Mouse (Mus musculus): ENCODE measurements at regions not wholly inside any gene's neighbourhood (a gene's known extent, or its start where the extent isn't known, plus 50 kb on each side); places are given as distances from the start of the nearest gene placed in this dataset.

- no peak for ATAC-seq (ENCODE audit: poor library complexity, severe bottlenecking)
These were observed 134.0 kb downstream of the Fam43a start for GRCm38 (mm10) chr16:30733478-30733877.

GRCm38 (mm10) chr16:30735360-30735759 lies 135.8 kb downstream of the Fam43a start:
- no peak for ATAC-seq (ENCODE audit: poor library complexity, severe bottlenecking)

GRCm38 (mm10) chr16:30735969-30736368 lies 136.4 kb downstream of the Fam43a start:
- ATAC-seq (ENCODE audit: poor library complexity, severe bottlenecking) = no peak

GRCm38 (mm10) chr16:30736662-30737326 lies 137.3 kb downstream of the Fam43a start:
- ATAC-seq (ENCODE audit: poor library complexity, severe bottlenecking) = no peak

GRCm38 (mm10) chr16:30737524-30737923 lies 138.0 kb downstream of the Fam43a start:
- no peak for ATAC-seq (ENCODE audit: poor library complexity, severe bottlenecking)

GRCm38 (mm10) chr16:30739651-30740050 lies 140.1 kb downstream of the Fam43a start:
- ATAC-seq (ENCODE audit: poor library complexity, severe bottlenecking) = no peak

- no peak for ATAC-seq (ENCODE audit: poor library complexity, severe bottlenecking)
These were observed 141.7 kb downstream of the Fam43a start for GRCm38 (mm10) chr16:30741192-30741591.

- no peak for ATAC-seq (ENCODE audit: poor library complexity, severe bottlenecking)
These were observed 143.0 kb downstream of the Fam43a start for GRCm38 (mm10) chr16:30742474-30742873.

GRCm38 (mm10) chr16:30743566-30743965 lies 144.0 kb downstream of the Fam43a start:
- ATAC-seq (ENCODE audit: poor library complexity, severe bottlenecking) = no peak

- ATAC-seq (ENCODE audit: poor library complexity, severe bottlenecking) = no peak
These were observed 144.7 kb downstream of the Fam43a start for GRCm38 (mm10) chr16:30744237-30744636.

GRCm38 (mm10) chr16:30745598-30746181 lies 146.2 kb downstream of the Fam43a start:
- no peak for ATAC-seq (ENCODE audit: poor library complexity, severe bottlenecking)

GRCm38 (mm10) chr16:30746211-30746610 lies 146.7 kb downstream of the Fam43a start:
- ATAC-seq (ENCODE audit: poor library complexity, severe bottlenecking) = no peak

GRCm38 (mm10) chr16:30749841-30750240 lies 150.3 kb downstream of the Fam43a start:
- no peak for ATAC-seq (ENCODE audit: poor library complexity, severe bottlenecking)

GRCm38 (mm10) chr16:30755771-30756170 lies 156.2 kb downstream of the Fam43a start:
- ATAC-seq (ENCODE audit: poor library complexity, severe bottlenecking) = no peak

- no peak for ATAC-seq (ENCODE audit: poor library complexity, severe bottlenecking)
These were observed 157.2 kb downstream of the Fam43a start for GRCm38 (mm10) chr16:30756678-30757077.

GRCm38 (mm10) chr16:30757556-30757955 lies 158.0 kb downstream of the Fam43a start:
- ATAC-seq (ENCODE audit: poor library complexity, severe bottlenecking) = no peak

GRCm38 (mm10) chr16:30758041-30758440 lies 158.5 kb downstream of the Fam43a start:
- ATAC-seq (ENCODE audit: poor library complexity, severe bottlenecking) = no peak

- ATAC-seq (ENCODE audit: poor library complexity, severe bottlenecking) = no peak
These were observed 160.0 kb downstream of the Fam43a start for GRCm38 (mm10) chr16:30759503-30759902.

- ATAC-seq (ENCODE audit: poor library complexity, severe bottlenecking) = no peak
These were observed 161.7 kb downstream of the Fam43a start for GRCm38 (mm10) chr16:30761201-30761710.

- ATAC-seq (ENCODE audit: poor library complexity, severe bottlenecking) = no peak
These were observed 163.5 kb downstream of the Fam43a start for GRCm38 (mm10) chr16:30762898-30763595.

- ATAC-seq (ENCODE audit: poor library complexity, severe bottlenecking) = no peak
These were observed 166.1 kb downstream of the Fam43a start for GRCm38 (mm10) chr16:30765591-30765990.

GRCm38 (mm10) chr16:30769007-30769442 lies 169.5 kb downstream of the Fam43a start:
- no peak for ATAC-seq (ENCODE audit: poor library complexity, severe bottlenecking)
